ENCODE assay signal across 8 mouse cellular contexts in genomic region chr12:111377376-111377973, GRCm38 (mm10). TPM values are rescaled to one million over a fixed set of nuclear protein-coding genes. Genes with fewer than 3 reads are reported as not detected.
DNase-seq lines count a peak whose midpoint lies in the region; ATAC-seq and TF ChIP-seq lines count a peak whose summit lies in the region.

Gene Cdc42bpb, minus strand, starts transcription at chr12:111377718.

- TF ChIP-seq POLR2A in CH12.LX (IDR thresholded peaks at IDR 0.05; ENCODE audit: low read depth, low read length) = peak; percentile 93

- 0 out of 2 replicates have a peak within 1 kb of the TSS, but pooled peaks have one; percentile 2 for H3K27ac ChIP-seq in CH12.LX (ENCODE audit: insufficient read depth, low read depth)
- peak within 1 kb of the TSS; percentile 95 for H3K27ac ChIP-seq in forebrain, embryonic 15.5 days (replicated peaks)
- H3K27ac ChIP-seq in liver, postnatal 0 days (ENCODE audit: low read depth) = peak within 1 kb of the TSS; percentile 97
- H3K27ac ChIP-seq in neural tube, embryonic 14.5 days (ENCODE audit: low read depth, low read length) = peak within 1 kb of the TSS; percentile 95

- peak; percentile 77 for DNase-seq in CH12.LX (ENCODE audit: extremely low read depth)
- peak; percentile 27 for DNase-seq in c-Kit-positive CD71-positive TER-119-positive erythroid progenitor cells, embryonic 14.5 days (ENCODE audit: low spot score)
- DNase-seq in heart, postnatal 14 days = peak; percentile 96 to 97
- DNase-seq in layer of hippocampus, adult 11-12 months (ENCODE audit: low spot score) = peak; percentile 94
- DNase-seq in liver, postnatal 0 days = peak; percentile 87
- peak; percentile 96 for DNase-seq in testis, postnatal 10 days (ENCODE audit: low spot score)

- H3K4me2 ChIP-seq in CH12.LX (ENCODE audit: insufficient read depth, low read depth, poor library complexity, severe bottlenecking) = peak within 1 kb of the TSS; percentile 79
- H3K4me2 ChIP-seq in forebrain, embryonic 15.5 days (replicated peaks) = peak within 1 kb of the TSS; percentile 78
- H3K4me2 ChIP-seq in liver, postnatal 0 days (ENCODE audit: low read depth, low read length) = peak within 1 kb of the TSS; percentile 73
- H3K4me2 ChIP-seq in neural tube, embryonic 14.5 days (ENCODE audit: low read depth, low read length) = peak within 1 kb of the TSS; percentile 87

- TF ChIP-seq EP300 in CH12.LX (IDR thresholded peaks at IDR 0.05; ENCODE audit: low read length) = no peak
- no peak for TF ChIP-seq EP300 in liver, postnatal 0 days (IDR thresholded peaks at IDR 0.05; ENCODE audit: low read depth)

- H3K9ac ChIP-seq in CH12.LX (ENCODE audit: insufficient read depth, low read depth) = peak within 1 kb of the TSS; percentile 80
- H3K9ac ChIP-seq in forebrain, embryonic 15.5 days (replicated peaks) = peak within 1 kb of the TSS; percentile 94
- H3K9ac ChIP-seq in liver, postnatal 0 days (replicated peaks) = peak within 1 kb of the TSS; percentile 87
- peak within 1 kb of the TSS; percentile 95 for H3K9ac ChIP-seq in neural tube, embryonic 14.5 days (replicated peaks; ENCODE audit: low read depth, low read length)

- no peak for TF ChIP-seq RAD21 in CH12.LX (IDR thresholded peaks at IDR 0.05; ENCODE audit: low read depth, low read length)

- 0% methylated on average over 90 of the region's 94 CpGs for WGBS in forebrain, embryonic 15.5 days
- WGBS in liver, postnatal 0 days (ENCODE audit: insufficient replicate concordance) = under 1% methylated on average over 56 of the region's 94 CpGs
- WGBS in neural tube, embryonic 14.5 days = under 1% methylated on average over 59 of the region's 94 CpGs

- dilution Hi-C loops in CH12.LX (cut with MboI; ENCODE audit: extremely low pct_ligation_motif_present, extremely low pct_unique_long_range_greater_than_20kb, low sequenced_read_pairs) = no loop called here

- H3K79me2 ChIP-seq in CH12.LX (replicated peaks; ENCODE audit: control insufficient read depth, extremely low read depth, insufficient read depth, poor library complexity, severe bottlenecking) = no peaks in the 10 kb centered on the region

- peak within 1 kb of the TSS; percentile 78 to 99 (median 97) for H3K4me3 ChIP-seq in CH12.LX (replicated peaks in 1 of 3; ENCODE audit: low read depth in 2 of 3, low read length in 2 of 3, poor library complexity in 1 of 3)
- H3K4me3 ChIP-seq in forebrain, embryonic 15.5 days = peak within 1 kb of the TSS; percentile 100
- peak within 1 kb of the TSS; percentile 79 for H3K4me3 ChIP-seq in liver, postnatal 0 days (ENCODE audit: low read depth, low read length)
- peak within 1 kb of the TSS; percentile 96 for H3K4me3 ChIP-seq in neural tube, embryonic 14.5 days (ENCODE audit: low read depth, low read length)

- ATAC-seq in forebrain, embryonic 15.5 days (replicated peaks) = peak; percentile 96
- ATAC-seq in liver, postnatal 0 days = peak; percentile 94
- ATAC-seq in neural tube, embryonic 14.5 days (ENCODE audit: low read depth) = peak; percentile 97

- TF ChIP-seq CTCF in CH12.LX (conservative IDR thresholded peaks at IDR 0.05 in 1 of 2, IDR thresholded peaks at IDR 0.05 in 1 of 2; ENCODE audit: low read depth in 2 of 2, low read length in 2 of 2) = no peak
- TF ChIP-seq CTCF in liver, postnatal 0 days (IDR thresholded peaks at IDR 0.05; ENCODE audit: low read depth) = no peak

- H3K27me3 ChIP-seq in CH12.LX (replicated peaks) = peaks cover 34% of the 10 kb centered on the region
- no peaks in the 10 kb centered on the region for H3K27me3 ChIP-seq in forebrain, embryonic 15.5 days
- peaks cover 15% of the 10 kb centered on the region for H3K27me3 ChIP-seq in liver, postnatal 0 days (ENCODE audit: insufficient read depth, low read length)
- no peaks in the 10 kb centered on the region for H3K27me3 ChIP-seq in neural tube, embryonic 14.5 days (ENCODE audit: control insufficient read depth, insufficient read depth, low read length)

- in situ Hi-C loops in CH12.LX (cut with MboI; ENCODE audit: low pct_ligation_motif_present, low pct_unique_long_range_greater_than_20kb, low sequenced_read_pairs) = no loop called here

- no peaks in the 10 kb centered on the region for H3K9me3 ChIP-seq in CH12.LX (replicated peaks; ENCODE audit: low read length)
- no peaks in the 10 kb centered on the region for H3K9me3 ChIP-seq in forebrain, embryonic 15.5 days
- no peaks in the 10 kb centered on the region for H3K9me3 ChIP-seq in liver, postnatal 0 days (ENCODE audit: low read length)
- no peaks in the 10 kb centered on the region for H3K9me3 ChIP-seq in neural tube, embryonic 14.5 days (ENCODE audit: control insufficient read depth, low read length)

- H3K4me1 ChIP-seq in CH12.LX (ENCODE audit: control insufficient read depth in 1 of 2, insufficient read depth in 2 of 2) = peaks cover 4 to 31% of the 10 kb centered on the region in 2 experiments
- peaks cover 32% of the 10 kb centered on the region for H3K4me1 ChIP-seq in forebrain, embryonic 15.5 days
- H3K4me1 ChIP-seq in liver, postnatal 0 days (ENCODE audit: insufficient read depth) = peaks cover 26% of the 10 kb centered on the region
- H3K4me1 ChIP-seq in neural tube, embryonic 14.5 days (ENCODE audit: control insufficient read depth, insufficient read depth, low read length) = peaks cover 25% of the 10 kb centered on the region; the same call in 1 of the 2 replicates

- H3K36me3 ChIP-seq in CH12.LX (replicated peaks in 1 of 2; ENCODE audit: control insufficient read depth in 1 of 2, insufficient read depth in 1 of 2, low read length in 1 of 2) = peaks cover 0 to 2% of the 10 kb centered on the region in 2 experiments
- no peaks in the 10 kb centered on the region for H3K36me3 ChIP-seq in forebrain, embryonic 15.5 days
- no peaks in the 10 kb centered on the region for H3K36me3 ChIP-seq in liver, postnatal 0 days (replicated peaks; ENCODE audit: insufficient read depth, low read length)
- H3K36me3 ChIP-seq in neural tube, embryonic 14.5 days (ENCODE audit: control insufficient read depth, insufficient read depth, low read length) = no peaks in the 10 kb centered on the region

- intact Hi-C loops in heart, postnatal 14 days (cut with DNase I) = loop anchor here (2.0 kb wide), 1 partner anchor 31 kb away; no protein-coding TSS in a partner anchor

TF ChIP-seq in CH12.LX, 34 proteins besides CTCF, POLR2A, EP300 and RAD21:
- TF ChIP-seq ZNF384 (IDR thresholded peaks at IDR 0.05; ENCODE audit: low read depth, low read length) = no peak
- no peak for TF ChIP-seq JUND (conservative IDR thresholded peaks at IDR 0.05; ENCODE audit: low read depth, low read length)
- peak; percentile 94 for TF ChIP-seq NRF1 (IDR thresholded peaks at IDR 0.05; ENCODE audit: low read depth, low read length)
- no peak for TF ChIP-seq POLR2AphosphoS2 (IDR thresholded peaks at IDR 0.05; ENCODE audit: low read depth, low read length)
- no peak for TF ChIP-seq RCOR1 (conservative IDR thresholded peaks at IDR 0.05; ENCODE audit: low read depth, low read length)
- TF ChIP-seq MYC (IDR thresholded peaks at IDR 0.05; ENCODE audit: low read depth, low read length) = no peak
- peak; percentile 52 for TF ChIP-seq TCF12 (IDR thresholded peaks at IDR 0.05; ENCODE audit: low read depth, low read length)
- peak; percentile 57; the same call in 1 of the 2 replicates for TF ChIP-seq MXI1 (IDR thresholded peaks at IDR 0.05; ENCODE audit: low read depth, low read length)
- TF ChIP-seq TBP (conservative IDR thresholded peaks at IDR 0.05; ENCODE audit: low read depth, low read length) = no peak
- peak; percentile 85 for TF ChIP-seq NELFE (IDR thresholded peaks at IDR 0.05; ENCODE audit: low read depth, low read length)
- peak; percentile 69 for TF ChIP-seq BHLHE40 (IDR thresholded peaks at IDR 0.05; ENCODE audit: low read depth, low read length)
- peak; percentile 54 for TF ChIP-seq SIN3A (IDR thresholded peaks at IDR 0.05; ENCODE audit: low read length)
- TF ChIP-seq E2F4 (IDR thresholded peaks at IDR 0.05; ENCODE audit: insufficient replicate concordance, low read depth, low read length) = no peak
- peak; percentile 79 for TF ChIP-seq HCFC1 (IDR thresholded peaks at IDR 0.05; ENCODE audit: low read depth, low read length)
- TF ChIP-seq MAX (IDR thresholded peaks at IDR 0.05; ENCODE audit: low read length) = no peak; the same call in 1 of the 2 replicates
- TF ChIP-seq UBTF (IDR thresholded peaks at IDR 0.05; ENCODE audit: low read depth, low read length) = no peak
- no peak for TF ChIP-seq JUN (IDR thresholded peaks at IDR 0.05; ENCODE audit: insufficient read depth, low read depth, low read length)
- peak; percentile 82 for TF ChIP-seq IRF4 (IDR thresholded peaks at IDR 0.05; ENCODE audit: low read depth, low read length)
- no peak for TF ChIP-seq PAX5 (IDR thresholded peaks at IDR 0.05; ENCODE audit: low read length)
- TF ChIP-seq MEF2A (IDR thresholded peaks at IDR 0.05; ENCODE audit: borderline replicate concordance, low read depth, low read length) = peak; percentile 65
- TF ChIP-seq ZMIZ1 (IDR thresholded peaks at IDR 0.05; ENCODE audit: low read depth, low read length) = peak; percentile 74
- peak; percentile 92 for TF ChIP-seq MAZ (IDR thresholded peaks at IDR 0.05; ENCODE audit: low read depth, low read length)
- TF ChIP-seq KAT2A (IDR thresholded peaks at IDR 0.05; ENCODE audit: insufficient replicate concordance, low read length) = peak; percentile 60; the same call in 1 of the 2 replicates
TF ChIP-seq in CH12.LX: peak in this region for 12.

RNA-seq across cellular contexts. Expression of gene Cdc42bpb, which starts in this region (rescaled TPM):
- total RNA-seq in CH12.LX (2012; rRNA removed) (20.6 and 25.4 TPM in 2 replicates), CH12.LX (2014; rRNA removed) (12.9 and 16.7 TPM in 2 replicates)
- 22.9 and 29.7 TPM in 2 replicates for polyA plus RNA-seq in CH12.LX (2012; ENCODE audit: insufficient read length, low read depth)
- polyA plus RNA-seq in forebrain, embryonic 15.5 days (2015; fragmentation: Nextera tagmentation; extraction: Ambion mirVana) = 33.9 and 35.5 TPM in 2 replicates
- 10 to 100 TPM; 73.0 to 82.1 TPM for total RNA-seq in heart, postnatal 14 days (2021)
- 8.0 and 8.6 TPM in 2 replicates for polyA plus RNA-seq in liver, postnatal 0 days (2015; fragmentation: Nextera tagmentation; extraction: Ambion mirVana)
- 43.4 and 54.1 TPM in 2 replicates for polyA plus RNA-seq in neural tube, embryonic 14.5 days (2014; fragmentation: Nextera tagmentation; extraction: Ambion mirVana)

Comparison
In these comparisons a context has a peak if more than half of its experiments do, and no peak if none do; other contexts are left out.
1. Peak in every context shown above with its lines: DNase-seq, ATAC-seq, H3K4me3 ChIP-seq and H3K27ac ChIP-seq.
2. DNase-seq: peak in every context shown above with its lines; median percentile 96 in heart, postnatal 14 days; 96 in testis, postnatal 10 days; 94 in layer of hippocampus, adult 11-12 months; 87 in liver, postnatal 0 days; 77 in CH12.LX; 27 in c-Kit-positive CD71-positive TER-119-positive erythroid progenitor cells, embryonic 14.5 days.
3. H3K27ac ChIP-seq: peak in every context shown above with its lines; median percentile 97 in liver, postnatal 0 days; 95 in forebrain, embryonic 15.5 days; 95 in neural tube, embryonic 14.5 days; 2 in CH12.LX.